Mouse (Mus musculus): ENCODE measurements at regions not wholly inside any gene's neighbourhood (a gene's known extent, or its start where the extent isn't known, plus 50 kb on each side); places are given as distances from the start of the nearest gene placed in this dataset.

GRCm38 (mm10) chr3:149220958-149221357 lies 230.6 kb upstream of the Adgrl2 start:
- H3K27ac ChIP-seq (ENCODE audit: low read length) = no peak overlapping the region
- no peak overlapping the region for H3K4me3 ChIP-seq (ENCODE audit: low read depth, low read length)
- DNase-seq (ENCODE audit: low spot score) = no peak
- peaks cover 16% of the 10 kb centered on the region; the same call in 1 of the 2 replicates for H3K4me1 ChIP-seq (ENCODE audit: insufficient read depth, low read depth, low read length)
- TF ChIP-seq CTCF (IDR thresholded peaks at IDR 0.05) (no peak), EP300 (IDR thresholded peaks at IDR 0.05) (no peak)
- no peak overlapping the region for H3K9ac ChIP-seq (replicated peaks; ENCODE audit: low read depth)
- WGBS = 46% methylated on average over 4 of the region's 4 CpGs
- no peak overlapping the region for H3K4me2 ChIP-seq (replicated peaks; ENCODE audit: low read depth, low read length)
- H3K27me3 ChIP-seq (replicated peaks; ENCODE audit: insufficient read depth, low read length) = no peaks in the 10 kb centered on the region
- ATAC-seq = no peak
- H3K36me3 ChIP-seq (ENCODE audit: insufficient read depth, low read length) = no peaks in the 10 kb centered on the region
- H3K9me3 ChIP-seq (ENCODE audit: low read length) = no peaks in the 10 kb centered on the region

GRCm38 (mm10) chr3:149220304-149220951 lies 230.1 kb upstream of the Adgrl2 start:
- H3K9me3 ChIP-seq (ENCODE audit: low read length) = no peaks in the 10 kb centered on the region
- WGBS = 58% methylated on average over 8 of the region's 8 CpGs
- no peak overlapping the region for H3K9ac ChIP-seq (replicated peaks; ENCODE audit: low read depth)
- no peak for ATAC-seq
- H3K4me2 ChIP-seq (replicated peaks; ENCODE audit: low read depth, low read length) = no peak overlapping the region
- no peak overlapping the region for H3K27ac ChIP-seq (ENCODE audit: low read length)
- no peak for DNase-seq (ENCODE audit: low spot score)
- no peaks in the 10 kb centered on the region for H3K27me3 ChIP-seq (replicated peaks; ENCODE audit: insufficient read depth, low read length)
- H3K4me1 ChIP-seq (ENCODE audit: insufficient read depth, low read depth, low read length) = peaks cover 16% of the 10 kb centered on the region; the same call in 1 of the 2 replicates
- TF ChIP-seq EP300 (IDR thresholded peaks at IDR 0.05) (no peak), CTCF (IDR thresholded peaks at IDR 0.05) (no peak)
- H3K36me3 ChIP-seq (ENCODE audit: insufficient read depth, low read length) = no peaks in the 10 kb centered on the region
- no peak overlapping the region for H3K4me3 ChIP-seq (ENCODE audit: low read depth, low read length)

- WGBS = 45% methylated on average over 14 of the region's 14 CpGs
- no peak for DNase-seq (ENCODE audit: low spot score)
Measured at GRCm38 (mm10) chr3:149219381-149220303, 229.3 kb upstream of the Adgrl2 start.

GRCm38 (mm10) chr3:149217916-149218803 lies 227.8 kb upstream of the Adgrl2 start:
- Histone ChIP-seq H3K4me1 (ENCODE audit: insufficient read depth, low read depth, low read length) (peaks cover 16% of the 10 kb centered on the region; the same call in 1 of the 2 replicates), H3K9ac (replicated peaks; ENCODE audit: low read depth) (no peak overlapping the region), H3K36me3 (ENCODE audit: insufficient read depth, low read length) (no peaks in the 10 kb centered on the region), H3K4me3 (ENCODE audit: low read depth, low read length) (no peak overlapping the region), H3K27ac (ENCODE audit: low read length) (no peak overlapping the region), H3K9me3 (ENCODE audit: low read length) (no peaks in the 10 kb centered on the region), H3K4me2 (replicated peaks; ENCODE audit: low read depth, low read length) (no peak overlapping the region), H3K27me3 (replicated peaks; ENCODE audit: insufficient read depth, low read length) (no peaks in the 10 kb centered on the region)
- no peak for TF ChIP-seq EP300 (IDR thresholded peaks at IDR 0.05)
- TF ChIP-seq CTCF (IDR thresholded peaks at IDR 0.05) = peak; percentile 46
- ATAC-seq (no peak), DNase-seq (ENCODE audit: low spot score) (no peak)
- 63% methylated on average over 9 of the region's 9 CpGs for whole genome bisulfite sequencing

More at GRCm38 (mm10) chr3:149219381-149220303, 229.3 kb upstream of the Adgrl2 start:
- H3K4me1 ChIP-seq (ENCODE audit: insufficient read depth, low read depth, low read length) = peaks cover 16% of the 10 kb centered on the region; the same call in 1 of the 2 replicates
- H3K9ac ChIP-seq (replicated peaks; ENCODE audit: low read depth) = no peak overlapping the region
- 0 out of 2 replicates have a peak overlapping the region, but pooled peaks have one; percentile 12 for H3K27ac ChIP-seq (ENCODE audit: low read length)
- H3K27me3 ChIP-seq (replicated peaks; ENCODE audit: insufficient read depth, low read length) = no peaks in the 10 kb centered on the region
- H3K4me3 ChIP-seq (ENCODE audit: low read depth, low read length) = no peak overlapping the region
- ATAC-seq = no peak
- no peaks in the 10 kb centered on the region for H3K36me3 ChIP-seq (ENCODE audit: insufficient read depth, low read length)
- H3K4me2 ChIP-seq (replicated peaks; ENCODE audit: low read depth, low read length) = no peak overlapping the region
- TF ChIP-seq CTCF (IDR thresholded peaks at IDR 0.05) (no peak), EP300 (IDR thresholded peaks at IDR 0.05) (no peak)
- H3K9me3 ChIP-seq (ENCODE audit: low read length) = no peaks in the 10 kb centered on the region

- peak; percentile 64 for DNase-seq (ENCODE audit: low spot score)
Measured at GRCm38 (mm10) chr3:149216759-149217400, 226.5 kb upstream of the Adgrl2 start.

More at GRCm38 (mm10) chr3:149216759-149217400, 226.5 kb upstream of the Adgrl2 start:
- ATAC-seq = peak; percentile 50; the same call in 1 of the 2 replicates
- peaks cover 16% of the 10 kb centered on the region; the same call in 1 of the 2 replicates for H3K4me1 ChIP-seq (ENCODE audit: insufficient read depth, low read depth, low read length)
- H3K4me2 ChIP-seq (replicated peaks; ENCODE audit: low read depth, low read length) = no peak overlapping the region
- H3K27ac ChIP-seq (ENCODE audit: low read length) = no peak overlapping the region
- no peak for TF ChIP-seq CTCF (IDR thresholded peaks at IDR 0.05)
- TF ChIP-seq EP300 (IDR thresholded peaks at IDR 0.05) = peak; percentile 29; the same call in 1 of the 2 replicates
- H3K4me3 ChIP-seq (ENCODE audit: low read depth, low read length) = no peak overlapping the region
- H3K9ac ChIP-seq (replicated peaks; ENCODE audit: low read depth) = no peak overlapping the region
- H3K36me3 ChIP-seq (ENCODE audit: insufficient read depth, low read length) = no peaks in the 10 kb centered on the region
- 50% methylated on average over 11 of the region's 11 CpGs for WGBS
- no peaks in the 10 kb centered on the region for H3K27me3 ChIP-seq (replicated peaks; ENCODE audit: insufficient read depth, low read length)
- H3K9me3 ChIP-seq (ENCODE audit: low read length) = no peaks in the 10 kb centered on the region

Data from lung, postnatal 0 days (tissue).